Mouse (Mus musculus): ENCODE measurements around the gene Lingo2. TPM values are rescaled to one million over a fixed set of nuclear protein-coding genes. Genes with fewer than 3 reads are reported as not detected.
"Not testable (repeated sequence)": the region's sequence is repeated elsewhere in the genome, so short reads cannot be mapped to it uniquely, and the experiment has no call there.

Gene Lingo2
- polyA plus RNA-seq, 1 experiment from 2014 or later: 16.7 TPM

GRCm38 (mm10) chr4:35770810-35771209, 1180.7 kb downstream of the Lingo2 start:
- H3K27ac ChIP-seq: no peak overlapping the region
- no peak for ATAC-seq (ENCODE audit: low FRiP score, low read depth)
- WGBS: 80% methylated on average over 7 of the region's 7 CpGs
- no peak overlapping the region for H3K9ac ChIP-seq
- no peaks in the 10 kb centered on the region for H3K9me3 ChIP-seq
- H3K4me1 ChIP-seq: no peaks in the 10 kb centered on the region
- H3K36me3 ChIP-seq: no peaks in the 10 kb centered on the region
- no peak overlapping the region for H3K4me2 ChIP-seq (replicated peaks)
- no peaks in the 10 kb centered on the region for H3K27me3 ChIP-seq (replicated peaks)
- no peak overlapping the region for H3K4me3 ChIP-seq

GRCm38 (mm10) chr4:35766905-35767304, 1184.6 kb downstream of the Lingo2 start:
- no peaks in the 10 kb centered on the region for H3K9me3 ChIP-seq
- WGBS: 79% methylated on average over 6 of the region's 6 CpGs
- no peak for ATAC-seq (ENCODE audit: low FRiP score, low read depth)

DNA sequence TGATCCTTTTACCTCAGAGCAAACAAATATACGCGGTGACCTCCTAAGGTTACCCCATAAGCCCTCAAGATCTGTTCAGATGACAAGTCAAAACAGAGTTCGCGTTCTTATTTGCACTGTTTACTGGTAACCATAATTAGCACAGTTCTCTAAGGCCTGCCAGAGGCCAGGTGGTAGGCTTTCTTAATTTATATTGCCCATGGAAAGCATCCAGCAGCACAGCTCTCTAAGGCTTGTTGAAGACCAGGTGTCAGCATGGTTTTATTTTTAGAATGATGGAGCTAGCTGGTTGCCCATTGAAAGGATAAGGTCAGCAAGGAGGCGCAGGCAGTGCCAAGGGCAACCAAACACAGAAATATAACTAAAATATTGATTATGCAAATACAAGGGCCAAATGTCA, 1190.4 kb downstream of the Lingo2 start:
- WGBS: 86% methylated on average over 5 of the region's 5 CpGs
- no peak overlapping the region for H3K9ac ChIP-seq
- ATAC-seq (ENCODE audit: low FRiP score, low read depth): no peak
- no peak overlapping the region for H3K27ac ChIP-seq
- H3K4me1 ChIP-seq: no peaks in the 10 kb centered on the region
- H3K4me2 ChIP-seq (replicated peaks): no peak overlapping the region
- H3K27me3 ChIP-seq (replicated peaks): no peaks in the 10 kb centered on the region
- H3K36me3 ChIP-seq: no peaks in the 10 kb centered on the region
- no peak overlapping the region for H3K4me3 ChIP-seq
- no peaks in the 10 kb centered on the region for H3K9me3 ChIP-seq

More at GRCm38 (mm10) chr4:35766905-35767304, 1184.6 kb downstream of the Lingo2 start:
- H3K9ac ChIP-seq: no peak overlapping the region
- H3K27me3 ChIP-seq (replicated peaks): no peaks in the 10 kb centered on the region
- no peak overlapping the region for H3K27ac ChIP-seq
- no peaks in the 10 kb centered on the region for H3K36me3 ChIP-seq
- no peaks in the 10 kb centered on the region for H3K4me1 ChIP-seq
- H3K4me3 ChIP-seq: no peak overlapping the region
- H3K4me2 ChIP-seq (replicated peaks): no peak overlapping the region

- H3K27me3 ChIP-seq (replicated peaks): no peaks in the 10 kb centered on the region
- WGBS: 86% methylated on average over 6 of the region's 6 CpGs
- H3K9ac ChIP-seq: no peak overlapping the region
- H3K27ac ChIP-seq: no peak overlapping the region
- ATAC-seq (ENCODE audit: low FRiP score, low read depth): no peak
- H3K36me3 ChIP-seq: no peaks in the 10 kb centered on the region
- no peak overlapping the region for H3K4me2 ChIP-seq (replicated peaks)
- no peaks in the 10 kb centered on the region for H3K9me3 ChIP-seq
- no peaks in the 10 kb centered on the region for H3K4me1 ChIP-seq
- no peak overlapping the region for H3K4me3 ChIP-seq
These were observed 1199.3 kb downstream of the Lingo2 start for GRCm38 (mm10) chr4:35752121-35752860.

DNA sequence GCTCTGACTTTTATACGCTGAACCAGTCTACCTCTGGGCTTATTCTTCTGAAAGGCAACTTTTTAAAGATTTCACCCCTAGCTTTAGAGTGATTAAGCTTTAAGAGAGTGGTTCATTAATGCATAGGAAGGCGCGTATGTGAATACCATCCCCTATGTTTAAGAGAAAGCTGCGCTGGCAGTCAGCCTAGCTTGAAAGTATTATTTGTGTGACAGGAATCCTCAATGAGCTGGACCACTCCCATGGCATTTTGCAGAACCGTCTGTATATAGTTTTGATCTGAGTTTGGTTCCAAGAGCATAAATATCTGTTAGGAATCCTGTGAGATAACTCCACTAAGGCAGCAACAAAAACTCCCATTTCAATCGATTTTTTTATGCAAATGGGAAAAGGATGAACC, 1204.9 kb downstream of the Lingo2 start:
- H3K9ac ChIP-seq: no peak overlapping the region
- no peak for ATAC-seq (ENCODE audit: low FRiP score, low read depth)
- no peaks in the 10 kb centered on the region for H3K4me1 ChIP-seq
- no peak overlapping the region for H3K27ac ChIP-seq
- H3K36me3 ChIP-seq: no peaks in the 10 kb centered on the region
- H3K27me3 ChIP-seq (replicated peaks): no peaks in the 10 kb centered on the region
- WGBS: 76% methylated on average over 6 of the region's 6 CpGs
- no peaks in the 10 kb centered on the region for H3K9me3 ChIP-seq
- no peak overlapping the region for H3K4me3 ChIP-seq
- no peak overlapping the region for H3K4me2 ChIP-seq (replicated peaks)

DNA sequence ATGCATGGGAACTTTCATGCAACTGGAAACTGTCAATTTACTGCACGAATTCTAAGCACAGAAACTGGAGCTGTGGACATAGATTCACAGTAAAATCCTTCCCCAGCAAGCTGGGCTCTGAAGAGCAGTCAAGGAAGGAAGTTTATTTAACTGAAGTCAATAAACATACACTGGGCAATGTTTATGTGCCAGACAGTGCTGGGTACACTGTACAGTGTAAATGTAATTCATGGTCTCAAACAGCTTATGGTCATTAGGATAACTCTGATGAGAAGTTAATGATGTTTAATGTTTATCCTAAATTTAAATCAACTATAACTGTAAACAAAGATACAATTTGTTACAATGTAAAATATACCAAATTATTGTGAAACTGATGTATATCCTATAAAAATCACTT, 1226.8 kb downstream of the Lingo2 start:
- no peaks in the 10 kb centered on the region for H3K36me3 ChIP-seq
- H3K27me3 ChIP-seq (replicated peaks): no peaks in the 10 kb centered on the region
- no peak for ATAC-seq (ENCODE audit: low FRiP score, low read depth)
- 77% methylated on average over 1 of the region's 1 CpGs for WGBS
- H3K4me1 ChIP-seq: no peaks in the 10 kb centered on the region
- 0 out of 2 replicates have a peak, but pooled peaks cover 11% of the 10 kb centered on the region for H3K9me3 ChIP-seq
- H3K4me3 ChIP-seq: no peak overlapping the region
- no peak overlapping the region for H3K9ac ChIP-seq
- no peak overlapping the region for H3K27ac ChIP-seq
- no peak overlapping the region for H3K4me2 ChIP-seq (replicated peaks)

GRCm38 (mm10) chr4:35704126-35704525, 1247.4 kb downstream of the Lingo2 start:
- no peak overlapping the region for H3K4me3 ChIP-seq
- H3K4me2 ChIP-seq (replicated peaks): no peak overlapping the region
- H3K9ac ChIP-seq: no peak overlapping the region
- no peaks in the 10 kb centered on the region for H3K4me1 ChIP-seq
- no peaks in the 10 kb centered on the region for H3K36me3 ChIP-seq
- no peaks in the 10 kb centered on the region for H3K27me3 ChIP-seq (replicated peaks)
- no peak overlapping the region for H3K27ac ChIP-seq
- no peak; the same call in 1 of the 2 replicates for ATAC-seq (ENCODE audit: low FRiP score, low read depth)
- H3K9me3 ChIP-seq: no peaks in the 10 kb centered on the region
- 21% methylated on average over 2 of the region's 2 CpGs for WGBS

DNA sequence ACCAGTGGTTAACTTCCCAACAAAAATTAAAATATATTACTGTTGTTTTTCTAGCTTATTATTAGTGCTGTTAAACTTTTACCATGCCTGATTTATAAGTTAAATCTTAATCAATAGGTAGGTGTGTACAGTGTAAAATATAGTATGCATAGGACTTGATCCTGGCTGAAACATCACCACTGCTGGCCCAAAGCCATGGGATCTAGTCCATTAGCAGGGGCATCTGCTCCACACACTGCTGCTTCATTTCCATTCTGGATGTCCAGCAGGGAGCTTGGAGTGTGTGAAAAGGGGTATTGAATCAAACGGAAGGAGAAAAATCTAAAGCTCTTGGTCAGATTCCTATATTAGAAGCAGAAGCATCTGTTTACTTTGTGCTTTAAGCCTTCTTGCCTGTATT, 1248.9 kb downstream of the Lingo2 start:
- H3K27me3 ChIP-seq (replicated peaks): no peaks in the 10 kb centered on the region
- no peaks in the 10 kb centered on the region for H3K36me3 ChIP-seq
- WGBS: 59% methylated on average over 1 of the region's 1 CpGs
- no peaks in the 10 kb centered on the region for H3K9me3 ChIP-seq
- H3K27ac ChIP-seq: no peak overlapping the region
- no peak for ATAC-seq (ENCODE audit: low FRiP score, low read depth)
- no peak overlapping the region for H3K9ac ChIP-seq
- H3K4me2 ChIP-seq (replicated peaks): no peak overlapping the region
- H3K4me3 ChIP-seq: no peak overlapping the region
- no peaks in the 10 kb centered on the region for H3K4me1 ChIP-seq

DNA sequence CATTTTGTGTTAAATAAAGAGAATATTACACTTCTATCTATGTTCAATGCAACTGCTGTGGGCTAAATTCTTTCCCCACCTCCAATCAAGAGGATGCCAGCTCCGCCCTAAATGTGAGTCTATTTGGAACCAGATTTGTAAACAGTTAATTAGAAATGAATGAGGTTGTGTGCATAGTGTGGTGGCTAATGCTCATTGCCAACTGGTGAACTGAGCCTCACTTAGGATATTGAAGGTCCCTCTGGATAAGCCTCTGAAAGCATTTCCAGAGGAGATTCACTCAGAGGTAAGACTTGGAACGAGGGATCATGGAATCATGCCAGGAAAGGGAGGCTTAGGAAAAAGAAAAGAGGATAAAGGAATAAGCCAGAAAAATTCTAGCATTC, 1256.4 kb downstream of the Lingo2 start:
- H3K27me3 ChIP-seq (replicated peaks): no peaks in the 10 kb centered on the region
- no peaks in the 10 kb centered on the region for H3K4me1 ChIP-seq
- WGBS: 91% methylated on average over 2 of the region's 2 CpGs
- no peak overlapping the region for H3K4me2 ChIP-seq (replicated peaks)
- H3K36me3 ChIP-seq: no peaks in the 10 kb centered on the region
- no peak overlapping the region for H3K27ac ChIP-seq
- H3K4me3 ChIP-seq: no peak overlapping the region
- no peak for ATAC-seq (ENCODE audit: low FRiP score, low read depth)
- H3K9ac ChIP-seq: no peak overlapping the region
- no peaks in the 10 kb centered on the region for H3K9me3 ChIP-seq

- H3K4me3 ChIP-seq: no peak overlapping the region
- H3K27me3 ChIP-seq (replicated peaks): no peaks in the 10 kb centered on the region
- H3K4me2 ChIP-seq (replicated peaks): no peak overlapping the region
- 93% methylated on average over 4 of the region's 4 CpGs for WGBS
- H3K27ac ChIP-seq: no peak overlapping the region
- H3K4me1 ChIP-seq: no peaks in the 10 kb centered on the region
- H3K9me3 ChIP-seq: no peaks in the 10 kb centered on the region
- H3K9ac ChIP-seq: no peak overlapping the region
- no peaks in the 10 kb centered on the region for H3K36me3 ChIP-seq
- no peak for ATAC-seq (ENCODE audit: low FRiP score, low read depth)
These were observed 1257.0 kb downstream of the Lingo2 start for GRCm38 (mm10) chr4:35694360-35695136.

DNA sequence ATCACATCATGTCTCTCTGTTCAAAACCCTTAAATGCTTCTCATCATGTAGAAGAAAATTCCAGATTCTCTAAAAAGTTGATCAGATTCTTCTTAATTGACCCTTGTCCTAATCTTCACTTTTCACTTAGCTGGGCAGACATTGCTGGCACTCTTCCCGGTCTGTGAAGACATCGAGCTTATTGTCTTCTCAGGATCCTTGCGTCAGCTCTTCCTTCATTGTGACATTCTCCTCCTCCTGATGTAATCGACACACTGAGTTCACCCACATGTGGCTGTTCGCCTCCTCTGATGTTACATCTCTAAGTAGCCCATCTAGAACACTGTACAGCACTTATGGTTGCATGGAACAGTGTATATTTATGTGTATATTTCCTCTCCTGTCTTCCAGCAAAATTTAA, 1261.0 kb downstream of the Lingo2 start:
- ATAC-seq (ENCODE audit: low FRiP score, low read depth): no peak
- H3K4me2 ChIP-seq (replicated peaks): no peak overlapping the region
- WGBS: 83% methylated on average over 5 of the region's 5 CpGs
- H3K9me3 ChIP-seq: no peaks in the 10 kb centered on the region
- no peak overlapping the region for H3K9ac ChIP-seq
- no peak overlapping the region for H3K27ac ChIP-seq
- no peaks in the 10 kb centered on the region for H3K36me3 ChIP-seq
- H3K4me3 ChIP-seq: no peak overlapping the region
- H3K4me1 ChIP-seq: no peaks in the 10 kb centered on the region
- no peaks in the 10 kb centered on the region for H3K27me3 ChIP-seq (replicated peaks)

GRCm38 (mm10) chr4:35688498-35689240, 1262.9 kb downstream of the Lingo2 start:
- peak; percentile 87 for ATAC-seq (ENCODE audit: low FRiP score, low read depth)
- not testable (repeated sequence) for H3K9me3 ChIP-seq; H3K4me3 ChIP-seq; H3K4me2 ChIP-seq (replicated peaks); H3K27ac ChIP-seq; H3K4me1 ChIP-seq; H3K36me3 ChIP-seq; H3K27me3 ChIP-seq (replicated peaks); H3K9ac ChIP-seq
- WGBS: 69% methylated on average over 5 of the region's 5 CpGs

All from neural tube, embryonic 12.5 days (tissue).